Mouse (Mus musculus) right cerebral cortex, postnatal 10 days (tissue): ENCODE measurements around the gene Mlana.

Experiments
- DNase-seq, 2 experiments: peaks; one replicate each; pipeline ENCODE4 v3.0.0; 2021; ENCODE audit warnings: low spot score in 2 of 2

Mlana gene

DNA sequence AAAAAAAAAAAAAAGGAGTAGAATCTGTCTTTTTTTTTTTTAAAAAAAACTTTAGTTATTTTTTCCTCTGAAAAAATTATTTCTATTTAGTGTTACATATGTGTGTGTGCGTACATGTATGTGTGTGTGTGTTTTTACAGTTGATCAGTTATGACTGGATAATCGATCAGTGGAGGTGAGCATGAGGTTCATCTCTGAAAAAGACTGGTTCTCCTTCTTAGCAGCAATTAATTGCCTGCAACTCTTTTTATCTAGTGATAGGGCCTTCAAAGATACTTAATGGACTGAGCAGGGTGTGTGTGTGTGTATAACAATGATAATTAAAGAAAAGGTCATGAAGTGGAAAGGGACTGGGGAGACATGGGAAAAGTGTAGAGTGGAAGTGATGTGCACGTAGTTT is 53.4 kb downstream of the Mlana start:
- DNase-seq: no peak

DNA sequence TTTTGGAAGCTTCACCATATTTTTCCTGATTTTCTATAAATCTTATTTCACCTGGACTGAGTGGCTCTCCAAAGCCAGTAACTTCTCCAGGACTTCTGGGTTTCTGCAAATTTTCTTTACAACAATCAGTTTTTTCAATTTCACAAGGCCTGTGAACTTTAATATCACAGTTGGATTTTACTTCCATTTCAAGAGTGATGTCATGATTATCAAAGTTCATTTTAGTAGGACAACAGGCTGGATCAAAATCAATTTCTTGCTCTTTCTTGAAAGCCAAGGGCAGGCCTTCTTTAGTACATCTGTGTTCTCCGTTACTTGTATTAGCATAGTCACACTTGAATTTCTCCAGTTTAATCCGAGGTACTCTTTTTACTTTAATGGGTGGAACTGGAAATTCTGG is 56.3 kb downstream of the Mlana start:
- DNase-seq: no peak
